18 mouse cellular contexts compared by ENCODE assay signal in genomic region chr11:74961953-74962352, GRCm38 (mm10).
"Had no signal": no experiment of that assay in that cellular context is flagged by ENCODE, and none has a peak within 500 bp of the region (broad histone marks: within the 10 kb centered on the region; RNA-seq: fewer than 3 reads in every experiment).

No protein-coding gene starts in this region.

- H3K9ac ChIP-seq: limb, embryonic 12.5 days; limb, embryonic 15.5 days; liver, embryonic 12.5 days; liver, embryonic 15.5 days; midbrain, embryonic 12.5 days; midbrain, embryonic 15.5 days; neural tube, embryonic 12.5 days; neural tube, embryonic 15.5 days had no signal

- H3K4me2 ChIP-seq: limb, embryonic 12.5 days; limb, embryonic 15.5 days; liver, embryonic 12.5 days; liver, embryonic 15.5 days; midbrain, embryonic 12.5 days; midbrain, embryonic 15.5 days; neural tube, embryonic 12.5 days; neural tube, embryonic 15.5 days had no signal

- H3K27me3 ChIP-seq: limb, embryonic 12.5 days; limb, embryonic 15.5 days; liver, embryonic 12.5 days; liver, embryonic 15.5 days; midbrain, embryonic 12.5 days; midbrain, embryonic 15.5 days; neural tube, embryonic 12.5 days; neural tube, embryonic 15.5 days had no signal

- ATAC-seq: liver, embryonic 12.5 days; midbrain, embryonic 15.5 days had no signal

- DNase-seq: kidney, adult 2 months; kidney, postnatal 25 days; left cerebral cortex, postnatal 4 days; lung, adult 2 months; lung, postnatal 14 days; lung, postnatal 4 days; retina, postnatal 1 day; thymus, adult 18-20 months; thymus, postnatal 36 days had no signal

- H3K36me3 ChIP-seq: liver, embryonic 15.5 days; midbrain, embryonic 15.5 days; neural tube, embryonic 15.5 days had no signal

- H3K4me3 ChIP-seq: limb, embryonic 12.5 days; limb, embryonic 15.5 days; liver, embryonic 12.5 days; liver, embryonic 15.5 days; midbrain, embryonic 12.5 days; midbrain, embryonic 15.5 days; neural tube, embryonic 12.5 days; neural tube, embryonic 15.5 days had no signal

- H3K4me1 ChIP-seq: limb, embryonic 12.5 days; midbrain, embryonic 12.5 days; neural tube, embryonic 12.5 days had no signal

- H3K27ac ChIP-seq: kidney, postnatal 0 days; limb, embryonic 12.5 days; liver, embryonic 12.5 days; liver, embryonic 15.5 days; midbrain, embryonic 12.5 days; midbrain, embryonic 15.5 days; neural tube, embryonic 12.5 days; neural tube, embryonic 15.5 days had no signal

- H3K9me3 ChIP-seq: limb, embryonic 12.5 days; limb, embryonic 15.5 days; liver, embryonic 12.5 days; liver, embryonic 15.5 days; midbrain, embryonic 12.5 days; midbrain, embryonic 15.5 days; neural tube, embryonic 12.5 days; neural tube, embryonic 15.5 days had no signal
